Mouse (Mus musculus) fat pad, adult 2 months (tissue): Measurements from ENCODE around the gene Mid1.
"Not testable (repeated sequence)": the region's sequence is repeated elsewhere in the genome, so short reads cannot be mapped to it uniquely, and the experiment has no call there.

Experiments used
- DNase-seq: peaks from one replicate; pipeline ENCODE4 v3.0.0-alpha.2; 2011; ENCODE audit warnings: low read depth, low spot score; ENCODE audit errors: extremely low read depth

The Mid1 gene

DNA sequence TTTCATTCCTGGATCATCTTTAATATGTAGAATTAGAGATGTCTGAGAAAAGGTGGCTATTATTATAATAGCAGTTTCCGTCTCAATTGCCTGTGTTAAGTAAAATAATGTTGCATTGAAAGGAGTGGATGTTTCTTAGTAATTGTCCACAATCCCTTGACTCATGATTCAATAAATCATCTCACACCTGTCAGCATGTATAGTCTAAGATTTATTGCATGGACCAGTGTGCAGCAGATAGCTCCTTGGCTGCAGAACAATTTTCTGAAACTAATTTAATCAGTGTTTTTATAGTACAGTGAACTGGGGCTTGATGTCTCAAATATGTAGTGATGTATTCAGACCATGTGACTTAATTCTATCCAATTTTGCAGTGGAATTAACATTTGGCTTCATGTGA is 265.6 kb downstream of the Mid1 start:
- no peak for DNase-seq

DNA sequence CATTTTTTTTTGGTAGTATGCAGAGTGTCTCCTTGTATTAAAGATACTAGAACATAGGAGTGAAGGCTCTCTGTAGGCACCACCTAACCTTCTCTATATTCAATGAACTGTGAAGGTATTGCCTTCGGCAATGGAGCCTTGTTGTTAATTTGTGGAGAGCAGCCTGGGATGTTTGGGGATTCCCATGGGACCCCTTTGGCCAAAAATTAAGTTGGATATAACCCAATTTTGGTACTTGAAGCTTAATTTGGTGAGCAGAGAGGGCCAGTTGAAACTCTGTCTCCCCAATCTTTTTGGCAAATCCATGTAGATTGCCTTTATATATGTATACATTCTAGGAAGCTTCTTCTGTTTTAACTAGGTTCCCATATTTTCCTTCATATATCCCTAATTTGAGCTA is 284.3 kb downstream of the Mid1 start:
- no peak for DNase-seq

DNA sequence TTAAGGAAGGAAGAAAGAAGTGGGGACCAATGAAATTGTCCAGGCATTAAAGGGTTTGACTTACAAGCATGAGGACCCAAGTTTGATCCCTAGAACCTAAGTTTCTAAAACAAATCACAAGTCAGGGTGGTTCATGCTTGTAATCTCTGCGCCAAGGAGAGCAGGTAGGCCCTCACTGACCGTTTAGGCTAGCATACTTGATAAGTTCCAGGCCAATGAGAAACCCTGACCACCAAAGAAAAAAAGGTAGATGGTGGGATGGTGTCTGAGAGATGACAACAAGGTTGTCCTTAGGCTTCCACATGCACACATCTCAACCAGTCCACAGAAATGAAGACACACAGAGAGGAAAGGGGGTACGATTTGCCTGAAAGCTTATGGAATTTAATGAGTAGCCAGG is 284.8 kb downstream of the Mid1 start:
- not testable (repeated sequence) for DNase-seq

DNA sequence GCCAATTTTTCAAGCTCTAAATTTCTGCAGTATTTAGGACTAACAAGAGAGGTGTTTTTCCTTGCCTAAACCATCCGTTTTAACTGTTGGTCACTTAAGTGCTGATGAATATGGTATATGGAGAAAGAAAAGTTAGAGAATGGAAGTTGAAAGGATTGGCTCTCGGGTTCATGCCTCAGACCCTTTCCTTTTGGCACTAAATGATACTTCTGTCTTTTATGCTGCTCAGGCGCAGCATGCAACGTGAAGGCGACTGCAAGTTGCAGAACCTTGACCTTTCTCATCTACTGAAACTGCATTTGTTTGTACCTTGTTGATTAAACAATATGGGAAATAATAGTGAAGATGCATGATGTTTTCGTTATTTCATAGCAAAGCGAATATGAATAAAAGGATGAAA is 285.5 kb downstream of the Mid1 start:
- not testable (repeated sequence) for DNase-seq

DNA sequence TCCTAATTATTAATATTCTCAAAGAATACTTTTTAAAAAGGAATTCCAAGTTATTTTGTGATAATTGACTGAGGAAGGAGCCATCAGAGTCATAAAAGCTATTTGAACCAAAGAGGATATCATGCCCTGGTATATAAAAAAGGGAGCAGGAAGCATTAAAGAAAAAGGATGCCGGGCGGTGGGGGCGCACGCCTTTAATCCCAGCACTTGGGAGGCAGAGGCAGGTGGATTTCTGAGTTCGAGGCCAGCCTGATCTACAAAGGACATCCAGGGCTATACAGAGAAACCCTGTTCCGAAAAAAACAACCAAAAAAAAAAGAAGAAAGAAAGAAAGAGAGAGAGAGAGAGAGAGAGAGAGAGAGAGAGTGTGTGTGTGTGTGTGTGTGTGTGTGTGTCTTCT is 286.6 kb downstream of the Mid1 start:
- not testable (repeated sequence) for DNase-seq

DNA sequence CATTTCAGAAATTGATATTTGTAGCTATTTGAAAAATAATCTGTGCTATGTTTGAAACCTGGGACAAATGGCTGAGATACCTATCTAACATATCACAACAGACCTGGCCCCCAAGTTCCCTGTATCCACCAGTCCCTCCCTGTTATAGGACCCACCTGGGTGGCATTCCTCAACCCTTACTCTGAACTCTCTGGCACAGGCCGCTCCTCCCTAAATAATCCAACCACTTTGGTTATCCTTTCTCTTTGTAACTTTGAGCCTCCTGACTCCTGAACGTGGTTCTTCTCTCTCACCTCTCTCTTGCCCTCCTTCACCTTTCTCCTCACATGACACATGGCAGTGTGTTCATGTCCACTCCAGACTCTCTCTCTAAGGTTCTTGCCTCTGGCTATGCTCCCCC is 287.1 kb downstream of the Mid1 start:
- not testable (repeated sequence) for DNase-seq

DNA sequence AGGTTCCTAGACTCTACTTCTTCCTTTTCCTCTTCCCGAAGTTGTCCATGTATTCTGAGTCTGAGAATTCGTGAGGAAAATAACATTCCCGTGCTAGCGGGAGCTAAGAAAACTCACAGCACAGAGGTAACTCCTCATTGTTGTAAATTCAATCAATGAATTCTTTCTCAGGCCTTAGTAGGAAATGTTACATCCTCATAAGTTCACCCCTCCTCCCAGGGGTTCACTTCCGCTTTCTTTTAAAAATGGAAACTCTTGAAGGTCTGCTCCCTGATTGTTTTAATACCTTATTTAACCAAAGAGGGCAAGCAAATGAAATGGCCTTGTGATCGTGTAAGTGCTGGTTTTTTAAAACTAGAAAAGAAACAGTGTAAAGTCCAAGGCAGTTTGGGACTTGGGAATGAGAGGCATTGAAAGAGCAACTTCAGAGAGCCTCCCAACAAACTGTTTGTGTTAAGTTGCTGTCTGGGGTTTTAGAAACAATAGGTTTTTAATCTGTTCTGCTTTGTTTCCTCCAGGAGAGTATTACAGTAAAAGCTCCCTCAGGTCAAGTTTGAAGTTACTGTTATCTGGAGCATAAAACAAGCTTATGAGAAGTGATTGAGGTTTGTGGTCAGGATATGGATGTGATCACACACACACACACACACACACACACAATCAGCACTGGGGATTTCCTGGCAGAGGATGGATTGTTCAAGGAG is 287.9 kb downstream of the Mid1 start:
- DNase-seq, result not testable (repeated sequence)

DNA sequence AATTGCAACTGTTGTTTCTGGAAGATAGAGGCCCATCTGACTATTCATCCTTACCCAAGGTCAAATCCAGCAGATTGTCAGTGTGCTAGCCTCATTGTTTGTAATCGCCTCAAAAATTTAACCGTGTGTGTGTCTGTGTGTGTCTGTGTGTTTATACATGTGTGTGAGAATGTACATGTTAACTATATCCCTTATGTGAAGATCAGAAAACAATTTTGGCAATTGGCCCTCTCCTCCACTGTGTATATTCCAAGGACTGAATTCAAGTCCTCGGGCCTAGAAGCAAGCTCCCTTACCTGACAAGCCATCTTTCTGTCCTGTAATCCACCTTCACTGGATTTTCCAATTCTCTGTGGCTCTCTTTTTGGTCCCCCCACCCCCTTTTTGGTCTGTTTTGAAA is 288.8 kb downstream of the Mid1 start:
- DNase-seq, result peak; percentile 26

DNA sequence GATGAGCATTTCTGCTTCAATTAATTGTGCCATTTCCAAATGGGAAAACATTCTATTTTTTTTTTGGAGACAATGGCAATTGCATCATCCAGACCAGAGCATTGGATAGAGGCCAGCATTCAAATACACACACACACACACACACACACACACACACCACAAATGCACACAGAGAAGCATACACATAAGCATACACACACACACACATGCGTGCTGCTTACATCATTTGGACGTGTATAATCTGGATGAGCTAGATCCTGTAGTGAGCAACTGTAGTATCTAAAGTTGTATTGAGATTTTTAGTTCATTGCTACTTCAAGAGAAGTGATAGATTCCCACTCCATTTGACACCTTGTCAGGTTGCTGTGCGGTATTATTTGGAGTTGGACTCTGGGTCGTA is 289.5 kb downstream of the Mid1 start:
- peak; percentile 25 for DNase-seq

DNA sequence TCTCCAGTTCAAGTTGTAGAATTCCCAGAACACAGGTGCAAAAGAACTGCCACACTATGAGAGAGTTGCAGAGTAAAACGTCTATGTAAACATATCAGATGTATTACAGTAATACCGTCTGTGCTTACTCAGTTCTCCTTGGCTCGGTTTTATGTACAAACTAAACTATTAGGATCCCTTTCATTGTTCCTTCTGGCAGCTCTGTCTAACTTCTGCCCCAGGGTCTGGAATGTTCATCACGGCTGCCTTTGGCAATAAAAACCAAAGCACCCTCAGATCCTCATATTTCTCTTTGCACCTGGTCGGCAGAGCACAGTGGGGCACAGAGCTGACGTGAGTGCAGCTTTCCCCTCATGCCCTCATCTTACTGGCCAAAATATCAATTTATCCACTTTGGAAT is 290.0 kb downstream of the Mid1 start:
- DNase-seq, result peak; percentile 64

DNA sequence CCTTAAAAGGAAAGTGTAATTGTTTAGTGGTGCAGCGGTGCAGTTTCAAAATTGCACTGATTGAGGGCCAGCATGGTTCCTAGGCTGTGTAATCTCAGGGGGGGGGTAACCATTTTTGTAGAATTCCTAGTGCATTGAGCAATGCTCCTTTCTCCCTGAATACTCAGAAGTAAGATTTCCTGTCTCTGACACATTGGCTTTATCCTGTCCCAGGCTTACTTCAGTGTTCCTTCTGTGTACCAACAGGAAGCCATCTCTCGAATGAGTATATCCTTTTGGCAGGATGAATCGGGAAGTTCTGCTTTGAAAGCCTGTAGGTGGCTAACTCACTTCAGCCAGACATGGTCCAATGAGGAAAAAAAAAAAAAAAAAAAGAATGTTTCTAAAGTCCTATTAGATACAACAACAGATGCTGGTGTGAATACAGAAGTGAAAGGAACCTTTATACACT is 290.7 kb downstream of the Mid1 start:
- peak; percentile 33 for DNase-seq

DNA sequence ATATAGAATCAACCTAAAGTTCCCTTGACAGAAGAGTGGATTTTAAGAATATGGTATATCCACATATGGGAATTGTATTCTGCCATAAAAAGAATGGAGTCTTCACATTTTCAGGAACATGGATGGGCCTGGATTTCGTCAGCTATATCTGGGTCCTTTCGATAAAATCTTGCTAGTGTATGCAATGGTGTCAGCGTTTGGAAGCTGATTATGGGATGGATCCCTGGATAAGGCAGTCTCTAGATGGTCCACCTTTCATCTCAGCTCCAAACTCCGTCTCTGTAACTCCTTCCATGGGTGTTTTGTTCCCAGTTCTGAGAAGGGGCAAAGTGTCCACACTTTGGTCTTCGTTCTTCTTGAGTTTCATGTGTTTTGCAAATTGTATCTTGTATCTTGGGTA is 291.3 kb downstream of the Mid1 start:
- not testable (repeated sequence) for DNase-seq

DNA sequence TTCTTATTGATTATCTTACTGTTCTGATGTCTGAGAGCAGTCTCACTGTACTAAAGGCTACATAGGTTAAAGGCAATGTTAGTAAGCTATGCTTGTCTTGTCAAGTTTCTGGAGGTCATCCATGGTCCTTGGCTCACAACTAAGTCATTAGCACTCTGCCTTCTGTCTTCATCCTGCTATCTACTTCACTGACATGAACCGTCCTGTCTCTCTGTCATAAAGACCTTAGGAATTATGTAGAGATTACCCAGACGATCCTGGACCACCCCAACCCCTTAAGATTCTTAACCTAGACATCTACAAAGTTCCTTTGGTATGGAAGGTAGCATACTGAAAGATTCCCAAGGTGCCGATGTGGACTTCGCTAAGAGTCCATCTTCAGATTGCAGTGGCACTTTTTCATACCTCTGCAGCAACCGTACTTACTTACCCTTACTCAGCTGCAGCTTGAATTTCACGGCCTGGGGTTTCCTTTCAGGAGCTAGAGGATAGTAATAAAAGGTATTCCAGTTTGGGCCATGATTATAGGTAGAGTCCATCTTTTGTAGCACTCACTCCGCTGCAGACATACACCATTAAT is 292.9 kb downstream of the Mid1 start:
- DNase-seq, result peak; percentile 79

DNA sequence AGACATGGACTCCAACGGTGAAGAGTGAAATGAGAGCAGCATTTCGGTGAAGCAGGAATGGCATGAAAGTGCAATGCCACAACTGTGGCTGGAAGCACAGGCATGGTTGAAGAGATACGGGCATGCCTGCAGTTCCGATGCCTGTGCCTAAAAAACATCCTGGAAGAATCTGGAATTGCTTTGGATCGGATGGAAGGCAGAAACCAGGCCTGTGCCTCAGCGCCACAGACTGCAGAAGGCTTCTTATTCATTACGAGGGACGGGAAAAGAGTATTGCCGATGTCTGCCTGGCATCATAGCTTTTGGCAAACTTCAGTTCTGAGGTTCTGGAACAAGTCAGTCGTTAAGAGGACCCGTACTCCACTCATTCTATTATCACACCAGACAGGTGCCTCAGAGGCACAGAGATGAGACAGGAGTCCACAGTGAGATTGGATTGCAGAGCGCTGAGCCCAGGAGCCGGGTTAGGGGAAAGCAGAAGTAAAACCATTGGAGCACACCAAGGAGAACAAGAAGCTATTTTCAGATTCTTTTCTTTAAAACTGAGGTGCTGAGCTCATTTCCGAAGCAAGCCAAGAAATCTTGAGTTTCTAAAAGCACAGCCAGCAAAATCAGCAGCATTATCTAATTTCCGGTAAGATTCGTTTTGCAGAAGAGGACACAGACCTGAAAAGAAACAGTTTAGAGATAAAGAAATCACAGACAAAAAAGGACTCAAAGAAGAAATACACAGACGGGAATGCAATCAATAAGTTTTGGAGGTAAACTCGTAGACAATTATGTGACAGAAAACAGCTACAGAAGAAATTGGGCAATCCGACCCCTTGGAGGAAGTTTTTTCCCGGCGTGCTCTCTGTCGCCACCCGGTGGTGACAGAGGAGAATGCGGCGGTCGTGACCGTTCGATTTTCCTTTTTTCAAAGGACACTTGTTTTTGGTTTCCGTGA is 293.7 kb downstream of the Mid1 start:
- peak; percentile 36 for DNase-seq

DNA sequence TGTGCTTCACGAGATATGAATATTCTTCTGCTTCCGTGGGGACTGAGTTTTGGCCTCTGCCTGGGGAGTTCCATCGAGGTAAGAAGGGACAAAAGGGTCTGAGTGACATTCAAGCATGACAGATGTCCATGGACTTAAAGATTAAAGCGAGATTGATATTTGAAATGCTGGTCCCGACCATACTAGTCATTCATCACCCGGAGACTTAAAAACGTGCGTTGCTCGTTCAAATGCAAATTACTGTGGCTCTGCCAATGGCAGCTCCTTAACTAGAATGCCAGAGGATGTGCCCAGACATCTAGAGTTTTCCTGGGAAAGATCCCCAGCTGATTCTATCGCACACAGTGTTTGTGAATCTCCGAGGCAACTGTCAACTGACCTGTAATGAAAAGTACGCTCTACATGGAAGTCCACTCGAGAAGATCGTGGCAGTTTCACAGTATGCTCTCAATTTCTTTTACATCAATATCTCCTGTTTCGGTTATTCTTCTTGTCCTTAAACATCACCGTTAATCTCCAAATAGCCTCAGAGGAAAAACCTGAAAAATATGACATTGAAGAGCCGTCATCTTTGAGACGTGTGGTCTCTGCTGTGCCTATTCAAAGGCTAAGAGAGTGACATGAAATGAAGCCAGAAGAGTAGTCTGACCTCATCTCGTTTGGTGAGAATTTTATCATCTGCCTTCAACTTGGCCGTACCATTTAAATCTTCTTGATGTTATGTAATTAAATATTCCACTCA is 294.6 kb downstream of the Mid1 start:
- peak; percentile 54 for DNase-seq

DNA sequence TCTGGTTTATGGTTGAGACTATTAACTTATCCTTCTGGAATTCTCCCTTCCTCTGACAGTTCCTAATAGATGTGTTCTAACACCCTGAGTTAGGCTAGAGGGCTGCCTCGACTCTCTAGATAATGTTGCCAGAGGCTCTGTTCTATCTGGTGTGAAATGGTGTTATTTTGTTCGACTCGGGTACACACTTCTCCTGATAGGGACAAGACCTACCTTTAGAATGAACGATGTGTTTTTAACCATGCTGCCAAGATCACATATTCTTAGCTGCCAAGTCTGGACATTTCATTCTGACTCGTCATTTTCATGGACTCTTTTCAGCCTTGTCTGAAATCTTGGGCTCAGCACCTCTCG is 295.2 kb downstream of the Mid1 start:
- DNase-seq, result peak; percentile 30

DNA sequence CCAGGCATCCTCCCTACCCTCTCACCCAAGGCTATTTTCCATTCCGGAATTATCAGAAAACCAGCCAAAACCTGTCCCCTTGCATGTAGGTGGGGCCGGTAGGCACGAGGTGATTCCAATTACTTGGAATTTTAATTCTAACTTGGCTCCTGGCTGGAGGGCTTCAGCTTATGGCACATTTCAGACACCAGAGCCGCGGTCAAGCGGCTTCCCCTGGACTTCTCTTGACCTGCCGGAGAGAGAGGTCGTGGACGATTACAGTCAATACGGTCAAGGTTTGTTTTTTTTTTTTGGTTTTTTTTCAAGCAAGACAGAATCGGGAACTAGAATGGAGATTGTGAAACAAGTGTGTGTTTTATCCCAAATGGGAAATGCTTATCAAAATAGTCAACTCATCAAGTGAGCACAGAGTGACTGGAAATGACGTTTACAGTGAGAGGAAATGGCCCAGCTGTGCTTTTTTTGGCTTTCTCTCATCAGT is 295.9 kb downstream of the Mid1 start:
- DNase-seq, result peak; percentile 93

DNA sequence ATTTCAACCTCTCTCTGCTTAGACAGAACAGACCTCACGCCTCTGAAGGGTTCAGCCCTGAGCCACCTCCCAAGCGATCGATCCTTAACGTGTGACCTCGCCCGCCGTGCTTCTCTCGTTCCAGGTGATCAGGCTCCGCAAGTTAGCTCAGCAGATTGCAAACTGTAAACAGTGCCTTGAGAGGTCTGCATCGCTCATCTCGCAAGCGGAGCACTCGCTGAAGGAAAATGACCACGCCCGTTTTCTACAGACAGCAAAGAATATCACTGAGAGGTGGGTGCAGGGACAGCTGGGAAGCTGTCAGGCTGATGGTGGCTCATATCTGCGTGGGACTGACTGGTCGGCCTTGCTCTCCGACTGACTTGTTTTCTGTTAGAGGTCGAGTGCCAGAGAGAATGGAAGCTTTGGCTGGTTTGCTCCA is 296.8 kb downstream of the Mid1 start:
- DNase-seq, result not testable (repeated sequence)

DNA sequence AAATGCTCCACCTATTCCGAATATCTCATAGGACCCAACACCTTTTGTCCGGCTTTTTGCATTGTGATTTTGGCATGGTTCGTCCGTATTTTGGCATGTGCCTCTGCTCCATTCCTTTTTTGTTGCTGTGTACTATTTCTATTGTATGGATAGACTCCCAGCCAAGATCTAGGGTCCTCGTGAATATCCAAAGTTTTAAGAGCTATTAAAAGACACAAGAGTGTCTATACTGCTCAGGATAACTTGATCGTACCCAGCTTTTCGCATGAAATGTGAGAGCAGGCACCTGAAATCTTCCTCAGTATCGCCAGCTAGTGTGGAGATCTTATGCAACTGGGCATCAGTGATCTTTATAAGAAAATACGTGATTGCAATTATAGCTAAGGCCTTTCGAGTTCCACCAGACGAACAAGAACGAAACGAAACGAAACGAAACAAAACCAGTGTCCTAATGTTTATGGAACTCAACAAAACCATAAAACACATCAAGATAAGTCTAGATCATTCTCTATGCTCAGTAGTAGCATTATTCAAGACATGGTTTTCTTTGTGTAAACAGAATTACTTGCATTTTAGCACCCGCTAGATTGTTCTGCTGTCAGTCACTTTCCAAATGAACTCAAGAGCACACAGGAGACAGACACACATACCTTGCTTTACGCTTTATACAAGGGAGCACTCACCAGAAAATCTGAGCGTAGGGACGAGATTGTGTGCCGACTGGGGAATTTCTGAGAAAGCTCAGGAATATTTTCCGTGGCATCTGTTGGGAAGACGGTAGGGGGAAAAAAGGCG is 297.8 kb downstream of the Mid1 start:
- DNase-seq, result not testable (repeated sequence)
